Mouse (Mus musculus) thymus, adult 2 months (tissue): ENCODE results near the gene Sun2.

ENCODE experiments used
- CTCF ChIP-seq: fragments of 200-500 bp; IDR thresholded peaks from 2 replicates; pipeline ENCODE4 v1.5.1; 2012; ENCODE audit warnings: mild to moderate bottlenecking, control low read depth, low read length, moderate library complexity, borderline replicate concordance; ENCODE audit not compliant: control insufficient read depth, poor library complexity, insufficient read depth; ENCODE audit errors: extremely low read depth
- POLR2A ChIP-seq: fragments of 200-500 bp; IDR thresholded peaks from 2 replicates; pipeline ENCODE4 v1.6.1; 2012; ENCODE audit warnings: mild to moderate bottlenecking, low read length, control low read depth, moderate library complexity; ENCODE audit not compliant: control insufficient read depth, poor library complexity, insufficient read depth; ENCODE audit errors: extremely low read depth

DNA sequence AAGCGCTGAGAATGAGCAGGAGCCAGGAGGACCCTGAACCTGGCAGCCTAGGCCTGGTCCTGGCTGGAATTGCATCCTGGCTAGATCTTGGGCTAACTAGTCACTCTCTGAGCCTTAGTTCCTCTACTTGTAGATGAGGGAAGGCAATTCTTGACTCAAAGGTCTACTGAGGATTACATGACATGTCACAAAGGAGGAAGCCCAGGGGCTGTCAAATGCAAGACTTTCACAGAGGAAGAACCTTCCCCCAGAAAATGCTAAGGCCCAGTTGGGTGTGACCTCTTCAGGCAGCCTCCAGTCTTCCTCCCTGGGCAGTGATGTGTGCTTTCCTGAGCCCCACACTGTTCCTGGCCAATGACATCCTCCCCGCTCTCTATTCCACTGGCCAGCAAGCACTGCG, 14.8 kb upstream of the Sun2 start:
- TF ChIP-seq POLR2A, result no peak
- no peak for TF ChIP-seq CTCF
